ENCODE assay signal across 22 mouse cellular contexts in the genomic region with DNA sequence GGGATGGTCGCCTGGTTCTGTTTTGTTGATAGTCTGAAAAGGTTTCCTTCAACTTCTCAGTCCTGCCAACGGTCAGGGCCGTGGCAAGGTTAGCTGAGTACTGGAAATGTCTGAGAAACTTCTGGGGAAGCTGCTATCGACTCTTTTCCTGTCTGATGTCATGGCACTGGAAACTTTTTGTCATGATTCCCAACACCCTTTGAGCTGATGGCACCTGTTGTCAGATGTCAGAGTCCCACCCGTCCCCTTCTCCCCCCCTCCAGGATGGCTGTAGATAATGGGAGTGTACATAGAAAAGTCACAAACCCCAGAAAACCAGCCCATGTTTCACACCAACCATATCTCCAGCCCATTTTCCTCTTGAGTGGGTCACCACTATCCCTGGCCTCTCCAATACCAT.
DNase-seq lines count a peak whose midpoint lies in the region; ATAC-seq and TF ChIP-seq lines count a peak whose summit lies in the region.
"Had no signal": no experiment of that assay in that cellular context is flagged by ENCODE, and none has a peak within 500 bp of the region (broad histone marks: within the 10 kb centered on the region; RNA-seq: fewer than 3 reads in every experiment).

No protein-coding gene starts in this region.

- peak; percentile 69; the same call in 1 of the 2 replicates for ATAC-seq in heart, embryonic 12.5 days (ENCODE audit: insufficient number of reproducible peaks, low FRiP score)
- peak; percentile 41; the same call in 1 of the 2 replicates for ATAC-seq in heart, embryonic 14.5 days (ENCODE audit: insufficient number of reproducible peaks, insufficient read depth, low FRiP score, low read depth)
- ATAC-seq in midbrain, embryonic 13.5 days: no peak
- ATAC-seq: activated CD4-positive, CD25-positive, alpha-beta regulatory T cell, adult 4 months; forebrain, embryonic 13.5 days; forebrain, embryonic 15.5 days; Patski had no signal

- H3K4me2 ChIP-seq in heart, embryonic 12.5 days: no peak overlapping the region
- no peak overlapping the region for H3K4me2 ChIP-seq in heart, embryonic 14.5 days (ENCODE audit: low read length)
- H3K4me2 ChIP-seq in CH12.LX (ENCODE audit: insufficient read depth, low read depth, poor library complexity, severe bottlenecking): no peak overlapping the region
- no peak overlapping the region for H3K4me2 ChIP-seq in myocyte (ENCODE audit: low read depth)
- H3K4me2 ChIP-seq in midbrain, embryonic 13.5 days (replicated peaks): no peak overlapping the region
- H3K4me2 ChIP-seq: embryonic facial prominence, embryonic 12.5 days; forebrain, embryonic 13.5 days; forebrain, embryonic 15.5 days had no signal

- H3K79me2 ChIP-seq in CH12.LX (replicated peaks; ENCODE audit: control insufficient read depth, extremely low read depth, insufficient read depth, poor library complexity, severe bottlenecking) (no peaks in the 10 kb centered on the region), myocyte (ENCODE audit: control insufficient read depth, insufficient read depth) (no peaks in the 10 kb centered on the region)

- in situ Hi-C loops in CH12.LX (cut with MboI; ENCODE audit: low pct_ligation_motif_present, low pct_unique_long_range_greater_than_20kb, low sequenced_read_pairs): loop anchor here (25.0 kb wide), 1 partner anchor 217 kb away; no protein-coding TSS in a partner anchor

- dilution Hi-C loops in CH12.LX (cut with MboI; ENCODE audit: extremely low pct_ligation_motif_present, extremely low pct_unique_long_range_greater_than_20kb, low sequenced_read_pairs): no loop called here

- H3K36me3 ChIP-seq in heart, embryonic 12.5 days: no peaks in the 10 kb centered on the region
- H3K36me3 ChIP-seq in heart, embryonic 14.5 days (ENCODE audit: control insufficient read depth, insufficient read depth, low read length): no peaks in the 10 kb centered on the region
- H3K36me3 ChIP-seq in CH12.LX (replicated peaks in 1 of 2; ENCODE audit: control insufficient read depth in 1 of 2, insufficient read depth in 1 of 2, low read length in 1 of 2) (no peaks in the 10 kb centered on the region), myocyte (ENCODE audit: control insufficient read depth, insufficient read depth) (no peaks in the 10 kb centered on the region)
- H3K36me3 ChIP-seq in midbrain, embryonic 13.5 days: no peaks in the 10 kb centered on the region
- H3K36me3 ChIP-seq: embryonic facial prominence, embryonic 10.5 days; embryonic facial prominence, embryonic 12.5 days; forebrain, embryonic 15.5 days; G1E had no signal

- WGBS in heart, embryonic 12.5 days: 59% methylated on average over 5 of the region's 5 CpGs
- WGBS in heart, embryonic 14.5 days: 46% methylated on average over 5 of the region's 5 CpGs
- WGBS in midbrain, embryonic 13.5 days: 80% methylated on average over 5 of the region's 5 CpGs

- no peaks in the 10 kb centered on the region; the same call in 1 of the 2 replicates for H3K9me3 ChIP-seq in heart, embryonic 12.5 days (replicated peaks)
- H3K9me3 ChIP-seq in heart, embryonic 14.5 days (ENCODE audit: control insufficient read depth, low read length): 0 out of 2 replicates have a peak, but pooled peaks cover 4% of the 10 kb centered on the region
- H3K9me3 ChIP-seq in CH12.LX (replicated peaks; ENCODE audit: low read length): peaks cover 9% of the 10 kb centered on the region
- no peaks in the 10 kb centered on the region for H3K9me3 ChIP-seq in midbrain, embryonic 13.5 days
- H3K9me3 ChIP-seq: embryonic facial prominence, embryonic 10.5 days; embryonic facial prominence, embryonic 12.5 days had no signal

- no peak overlapping the region for H3K9ac ChIP-seq in heart, embryonic 12.5 days
- H3K9ac ChIP-seq in heart, embryonic 14.5 days (ENCODE audit: low read length): no peak overlapping the region
- no peak overlapping the region for H3K9ac ChIP-seq in CH12.LX (ENCODE audit: insufficient read depth, low read depth)
- no peak overlapping the region for H3K9ac ChIP-seq in midbrain, embryonic 13.5 days (replicated peaks)
- H3K9ac ChIP-seq: embryonic facial prominence, embryonic 12.5 days; forebrain, embryonic 13.5 days; forebrain, embryonic 15.5 days had no signal

- DNase-seq in heart, adult 8-10 months (ENCODE audit: low spot score): no peak
- DNase-seq in heart, postnatal 25 days (ENCODE audit: low spot score): no peak
- peak; percentile 42 for DNase-seq in CH12.LX (ENCODE audit: extremely low read depth)
- DNase-seq: adrenal gland, adult 8-10 months; adrenal gland, postnatal 14 days; adrenal gland, postnatal 36 days; cerebellum, adult 11-12 months; cerebellum, adult 2 months; cerebellum, adult 9-10 months; cerebellum, postnatal 10 days; cerebellum, postnatal 25 days had no signal

- no peak overlapping the region for H3ac ChIP-seq in myocyte (ENCODE audit: control insufficient read depth, insufficient read length)

- no peak for TF ChIP-seq RAD21 in CH12.LX (IDR thresholded peaks at IDR 0.05; ENCODE audit: low read depth, low read length)

- no peaks in the 10 kb centered on the region for H3K27me3 ChIP-seq in heart, embryonic 12.5 days (replicated peaks)
- H3K27me3 ChIP-seq in heart, embryonic 14.5 days (ENCODE audit: control insufficient read depth, insufficient read depth, low read length): no peaks in the 10 kb centered on the region
- no peaks in the 10 kb centered on the region for H3K27me3 ChIP-seq in CH12.LX (replicated peaks)
- no peaks in the 10 kb centered on the region for H3K27me3 ChIP-seq in myocyte (ENCODE audit: control insufficient read depth, insufficient read depth, insufficient read length)
- H3K27me3 ChIP-seq in midbrain, embryonic 13.5 days: no peaks in the 10 kb centered on the region
- H3K27me3 ChIP-seq: embryonic facial prominence, embryonic 12.5 days; forebrain, embryonic 13.5 days; forebrain, embryonic 15.5 days; Patski had no signal

- TF ChIP-seq EP300 in CH12.LX (IDR thresholded peaks at IDR 0.05; ENCODE audit: low read length): peak; percentile 43

- 0 out of 2 replicates have a peak overlapping the region, but pooled peaks have one; percentile 3 for H3K27ac ChIP-seq in heart, embryonic 12.5 days (ENCODE audit: poor library complexity, severe bottlenecking)
- no peak overlapping the region for H3K27ac ChIP-seq in heart, embryonic 14.5 days (replicated peaks in 1 of 2; ENCODE audit: control insufficient read depth in 1 of 2, insufficient read depth in 1 of 2, low read depth in 2 of 2, low read length in 2 of 2)
- no peak overlapping the region for H3K27ac ChIP-seq in CH12.LX (ENCODE audit: insufficient read depth, low read depth)
- no peak overlapping the region for H3K27ac ChIP-seq in midbrain, embryonic 13.5 days
- H3K27ac ChIP-seq: embryonic facial prominence, embryonic 10.5 days; embryonic facial prominence, embryonic 12.5 days; forebrain, embryonic 13.5 days; forebrain, embryonic 15.5 days had no signal

- TF ChIP-seq CTCF in CH12.LX (conservative IDR thresholded peaks at IDR 0.05 in 1 of 2, IDR thresholded peaks at IDR 0.05 in 1 of 2; ENCODE audit: low read depth in 2 of 2, low read length in 2 of 2): no peak

- H3K4me3 ChIP-seq in heart, embryonic 12.5 days: no peak overlapping the region
- no peak overlapping the region for H3K4me3 ChIP-seq in heart, embryonic 14.5 days (ENCODE audit: control insufficient read depth in 1 of 2, insufficient read depth in 1 of 2, low read depth in 1 of 2, low read length in 2 of 2)
- H3K4me3 ChIP-seq in CH12.LX (replicated peaks in 1 of 3; ENCODE audit: low read depth in 2 of 3, low read length in 2 of 3, poor library complexity in 1 of 3) (no peak overlapping the region), myocyte (no peak overlapping the region)
- no peak overlapping the region for H3K4me3 ChIP-seq in midbrain, embryonic 13.5 days (replicated peaks)
- H3K4me3 ChIP-seq: embryonic facial prominence, embryonic 10.5 days; embryonic facial prominence, embryonic 12.5 days; forebrain, embryonic 13.5 days; forebrain, embryonic 15.5 days had no signal

- H3K4me1 ChIP-seq in heart, embryonic 12.5 days (replicated peaks): peaks cover 10% of the 10 kb centered on the region
- H3K4me1 ChIP-seq in heart, embryonic 14.5 days (ENCODE audit: control insufficient read depth in 2 of 2, insufficient read depth in 2 of 2, low read length in 2 of 2): peaks cover 6% of the 10 kb centered on the region in 2 experiments
- peaks cover 9 to 27% of the 10 kb centered on the region in 2 experiments; a peak in 3 of 4 replicates for H3K4me1 ChIP-seq in CH12.LX (ENCODE audit: control insufficient read depth in 1 of 2, insufficient read depth in 2 of 2)
- 0 out of 2 replicates have a peak, but pooled peaks cover 10% of the 10 kb centered on the region for H3K4me1 ChIP-seq in midbrain, embryonic 13.5 days (replicated peaks)
- H3K4me1 ChIP-seq: forebrain, embryonic 13.5 days had no signal

- intact Hi-C loops in heart, postnatal 25 days (cut with DNase I): no loop called here

- TF ChIP-seq POLR2A in CH12.LX (IDR thresholded peaks at IDR 0.05; ENCODE audit: low read depth, low read length): no peak
- no peak for TF ChIP-seq POLR2A in myocyte (IDR thresholded peaks at IDR 0.05; ENCODE audit: insufficient read length, low read depth)

TF ChIP-seq in CH12.LX, 34 proteins besides CTCF, POLR2A, EP300 and RAD21 (continues in another document):
- TF ChIP-seq IRF4 (IDR thresholded peaks at IDR 0.05; ENCODE audit: low read depth, low read length): no peak
- TF ChIP-seq RCOR1 (conservative IDR thresholded peaks at IDR 0.05; ENCODE audit: low read depth, low read length): no peak
- no peak for TF ChIP-seq NRF1 (IDR thresholded peaks at IDR 0.05; ENCODE audit: low read depth, low read length)
- TF ChIP-seq USF2 (conservative IDR thresholded peaks at IDR 0.05; ENCODE audit: low read depth, low read length): no peak
- no peak for TF ChIP-seq CHD2 (IDR thresholded peaks at IDR 0.05; ENCODE audit: low read length)
- TF ChIP-seq POLR2AphosphoS2 (IDR thresholded peaks at IDR 0.05; ENCODE audit: low read depth, low read length): no peak
- TF ChIP-seq E2F4 (IDR thresholded peaks at IDR 0.05; ENCODE audit: insufficient replicate concordance, low read depth, low read length): no peak
- TF ChIP-seq ELF1 (IDR thresholded peaks at IDR 0.05; ENCODE audit: low read depth, low read length): no peak

TF ChIP-seq in myocyte, 11 proteins besides CTCF, POLR2A, EP300 and RAD21:
- TF ChIP-seq USF1 (IDR thresholded peaks at IDR 0.05; ENCODE audit: low read depth) (no peak), CEBPB (IDR thresholded peaks at IDR 0.05; ENCODE audit: insufficient read depth, poor library complexity, severe bottlenecking) (no peak), POLR2AphosphoS2 (IDR thresholded peaks at IDR 0.05; ENCODE audit: insufficient read length, low read depth) (no peak), E2F4 (IDR thresholded peaks at IDR 0.05; ENCODE audit: insufficient read depth) (no peak), MYOD1 (IDR thresholded peaks at IDR 0.05; ENCODE audit: control insufficient read depth in 1 of 3, insufficient read length in 2 of 3, low read depth in 2 of 3) (peak in 2 of 3 experiments; percentile 45 to 59), MAX (IDR thresholded peaks at IDR 0.05; ENCODE audit: low read depth) (no peak)
TF ChIP-seq in myocyte: peak in this region for 1.
